Mouse (Mus musculus): ENCODE data around the gene Nat8.
A peak's percentile ranks its signal among the peaks of the same experiment; 100 is the strongest.
"Not testable (repeated sequence)": the region's sequence is repeated elsewhere in the genome, so short reads cannot be mapped to it uniquely, and the experiment has no call there.

Nat8 gene

GRCm38 (mm10) chr6:85831796-85832321, at the start of gene Nat8:
TSS of gene Nat8 (minus strand) at chr6:85832082.
- no peak for DNase-seq (ENCODE audit: low spot score in 2 of 2)

GRCm38 (mm10) chr6:85869006-85869405, 37.1 kb upstream of the Nat8 start, which contains the start of gene Nat8f2:
TSS of gene Nat8f2 (minus strand) at chr6:85869158.
- DNase-seq (ENCODE audit: low spot score in 2 of 2) = not testable (repeated sequence)

- no peak for DNase-seq (ENCODE audit: low spot score in 2 of 2)
Measured at GRCm38 (mm10) chr6:85867726-85868690, 36.1 kb upstream of the Nat8 start.

- DNase-seq (ENCODE audit: low spot score in 2 of 2) = not testable (repeated sequence)
Measured at GRCm38 (mm10) chr6:85866995-85867394, 35.1 kb upstream of the Nat8 start.

GRCm38 (mm10) chr6:85866166-85866565, 34.3 kb upstream of the Nat8 start:
- DNase-seq (ENCODE audit: low spot score in 2 of 2) = not testable (repeated sequence)

- not testable (repeated sequence) for DNase-seq (ENCODE audit: low spot score in 2 of 2)
Measured at GRCm38 (mm10) chr6:85864900-85865639, 33.2 kb upstream of the Nat8 start.

- no peak for DNase-seq (ENCODE audit: low spot score in 2 of 2)
Measured at GRCm38 (mm10) chr6:85863840-85864239, 32.0 kb upstream of the Nat8 start.

- no peak for DNase-seq (ENCODE audit: low spot score in 2 of 2)
Measured at GRCm38 (mm10) chr6:85863136-85863535, 31.3 kb upstream of the Nat8 start.

- DNase-seq (ENCODE audit: low spot score in 2 of 2) = no peak
Measured at GRCm38 (mm10) chr6:85862565-85862964, 30.7 kb upstream of the Nat8 start.

- DNase-seq (ENCODE audit: low spot score in 2 of 2) = no peak
Measured at GRCm38 (mm10) chr6:85861247-85861646, 29.4 kb upstream of the Nat8 start.

- no peak for DNase-seq (ENCODE audit: low spot score in 2 of 2)
Measured at GRCm38 (mm10) chr6:85856194-85856678, 24.4 kb upstream of the Nat8 start.

- no peak for DNase-seq (ENCODE audit: low spot score in 2 of 2)
Measured at GRCm38 (mm10) chr6:85853481-85853880, 21.6 kb upstream of the Nat8 start.

- no peak for DNase-seq (ENCODE audit: low spot score in 2 of 2)
Measured at GRCm38 (mm10) chr6:85851062-85851773, 19.3 kb upstream of the Nat8 start.

- no peak for DNase-seq (ENCODE audit: low spot score in 2 of 2)
Measured at GRCm38 (mm10) chr6:85849240-85849639, 17.4 kb upstream of the Nat8 start.

- DNase-seq (ENCODE audit: low spot score in 2 of 2) = no peak
Measured at GRCm38 (mm10) chr6:85848140-85848539, 16.3 kb upstream of the Nat8 start.

- DNase-seq (ENCODE audit: low spot score in 2 of 2) = no peak
Measured at GRCm38 (mm10) chr6:85846921-85847320, 15.0 kb upstream of the Nat8 start.

- not testable (repeated sequence) for DNase-seq (ENCODE audit: low spot score in 2 of 2)
Measured at GRCm38 (mm10) chr6:85843677-85844458, 12.0 kb upstream of the Nat8 start.

GRCm38 (mm10) chr6:85839982-85840381, 8.1 kb upstream of the Nat8 start:
- no peak for DNase-seq (ENCODE audit: low spot score in 2 of 2)

GRCm38 (mm10) chr6:85838674-85839073, 6.8 kb upstream of the Nat8 start:
- DNase-seq (ENCODE audit: low spot score in 2 of 2) = no peak

- peak in 1 of 2 experiments; percentile 18 for DNase-seq (ENCODE audit: low spot score in 2 of 2)
Measured at GRCm38 (mm10) chr6:85837307-85837706, 5.4 kb upstream of the Nat8 start.

- DNase-seq (ENCODE audit: low spot score in 2 of 2) = peak in 1 of 2 experiments; percentile 43
Measured at GRCm38 (mm10) chr6:85836827-85837226, 4.9 kb upstream of the Nat8 start.
